Mouse (Mus musculus) erythroblast, embryonic 14.5 days (primary cell): ENCODE data around the gene Tmem135. TPM values are rescaled to one million over a fixed set of nuclear protein-coding genes. Genes with fewer than 3 reads are reported as not detected.

Experiments used
- H3K27me3 ChIP-seq: 2 replicates; pipeline ENCODE4 v1.6.1; 2012; ENCODE audit warnings: inconsistent platforms; ENCODE audit not compliant: control insufficient read depth
- H3K36me3 ChIP-seq: 2 replicates; pipeline ENCODE4 v1.6.1; 2012; ENCODE audit warnings: mild to moderate bottlenecking, inconsistent platforms; ENCODE audit not compliant: control insufficient read depth
- H3K4me1 ChIP-seq: 2 replicates; pipeline ENCODE4 v1.6.1; 2012; ENCODE audit warnings: inconsistent platforms; ENCODE audit not compliant: control insufficient read depth
- H3K4me3 ChIP-seq: replicated peaks from 2 replicates; pipeline ENCODE3; 2012; ENCODE audit warnings: moderate library complexity, mild to moderate bottlenecking, inconsistent platforms
- H3K9me3 ChIP-seq: 2 replicates; pipeline ENCODE4 v1.6.1; 2012; ENCODE audit warnings: low read length, inconsistent platforms, mixed read lengths; ENCODE audit not compliant: control insufficient read depth
- GATA1 ChIP-seq: IDR thresholded peaks from 2 replicates; pipeline ENCODE4 v1.6.1; 2012; ENCODE audit warnings: low read length, inconsistent platforms, mixed read lengths
- TAL1 ChIP-seq: IDR thresholded peaks from 3 replicates; pipeline ENCODE4 v1.6.1; 2012; ENCODE audit warnings: low read length, inconsistent platforms, mixed read lengths
- polyA plus RNA-seq: library from polyadenylated mRNA; stranded (reverse); fragments of >175 nt; gene quantifications from 2 replicates; pipeline ENCODE4 v1.2.3, GENCODE M21; 2012

Tmem135 gene
- polyA plus RNA-seq, 1 experiment: 0.68 TPM

GRCm38 (mm10) chr7:89253317-89253716, 150.7 kb downstream of the Tmem135 start:
- H3K36me3 ChIP-seq: no peaks in the 10 kb centered on the region
- no peaks in the 10 kb centered on the region for H3K27me3 ChIP-seq
- no peak overlapping the region for H3K4me3 ChIP-seq
- no peaks in the 10 kb centered on the region for H3K4me1 ChIP-seq
- TF ChIP-seq TAL1 (no peak), GATA1 (no peak)
- no peaks in the 10 kb centered on the region for H3K9me3 ChIP-seq

GRCm38 (mm10) chr7:89251880-89252453, 152.1 kb downstream of the Tmem135 start:
- no peaks in the 10 kb centered on the region for H3K9me3 ChIP-seq
- no peaks in the 10 kb centered on the region for H3K36me3 ChIP-seq
- TF ChIP-seq TAL1 (no peak), GATA1 (no peak)
- no peaks in the 10 kb centered on the region for H3K4me1 ChIP-seq
- H3K4me3 ChIP-seq: no peak overlapping the region
- no peaks in the 10 kb centered on the region for H3K27me3 ChIP-seq

GRCm38 (mm10) chr7:89248135-89248850, 155.7 kb downstream of the Tmem135 start:
- Histone ChIP-seq H3K4me1 (no peaks in the 10 kb centered on the region), H3K4me3 (no peak overlapping the region), H3K27me3 (no peaks in the 10 kb centered on the region), H3K36me3 (no peaks in the 10 kb centered on the region), H3K9me3 (no peaks in the 10 kb centered on the region)
- no peak for TF ChIP-seq GATA1
- TF ChIP-seq TAL1: no peak

GRCm38 (mm10) chr7:89247012-89247710, 156.9 kb downstream of the Tmem135 start:
- peaks cover 5% of the 10 kb centered on the region for H3K4me1 ChIP-seq

GRCm38 (mm10) chr7:89242565-89242964, 161.5 kb downstream of the Tmem135 start:
- Histone ChIP-seq H3K9me3 (no peaks in the 10 kb centered on the region), H3K27me3 (no peaks in the 10 kb centered on the region), H3K4me1 (peaks cover 6% of the 10 kb centered on the region), H3K4me3 (no peak overlapping the region), H3K36me3 (no peaks in the 10 kb centered on the region)
- TF ChIP-seq TAL1 (no peak), GATA1 (no peak)

More at GRCm38 (mm10) chr7:89247012-89247710, 156.9 kb downstream of the Tmem135 start:
- TF ChIP-seq TAL1 (no peak), GATA1 (no peak)
- Histone ChIP-seq H3K36me3 (no peaks in the 10 kb centered on the region), H3K4me3 (no peak overlapping the region), H3K27me3 (no peaks in the 10 kb centered on the region), H3K9me3 (no peaks in the 10 kb centered on the region)

- H3K4me1 ChIP-seq: peaks cover 6% of the 10 kb centered on the region
- H3K9me3 ChIP-seq: no peaks in the 10 kb centered on the region
- no peak overlapping the region for H3K4me3 ChIP-seq
- TF ChIP-seq GATA1: no peak
- TF ChIP-seq TAL1: no peak
- H3K27me3 ChIP-seq: no peaks in the 10 kb centered on the region
- H3K36me3 ChIP-seq: no peaks in the 10 kb centered on the region
Measured at GRCm38 (mm10) chr7:89242143-89242542, 161.9 kb downstream of the Tmem135 start.

GRCm38 (mm10) chr7:89239592-89239991, 164.4 kb downstream of the Tmem135 start:
- no peaks in the 10 kb centered on the region for H3K9me3 ChIP-seq
- H3K36me3 ChIP-seq: no peaks in the 10 kb centered on the region
- no peak overlapping the region for H3K4me3 ChIP-seq
- H3K4me1 ChIP-seq: peaks cover 6% of the 10 kb centered on the region
- TF ChIP-seq TAL1: no peak
- TF ChIP-seq GATA1: no peak
- H3K27me3 ChIP-seq: no peaks in the 10 kb centered on the region

GRCm38 (mm10) chr7:89236592-89236991, 167.4 kb downstream of the Tmem135 start:
- Histone ChIP-seq H3K4me1 (no peaks in the 10 kb centered on the region; the same call in 1 of the 2 replicates), H3K27me3 (no peaks in the 10 kb centered on the region), H3K36me3 (no peaks in the 10 kb centered on the region), H3K9me3 (no peaks in the 10 kb centered on the region), H3K4me3 (no peak overlapping the region)
- TF ChIP-seq GATA1 (no peak), TAL1 (no peak)

GRCm38 (mm10) chr7:89235974-89236507, 168.0 kb downstream of the Tmem135 start:
- no peaks in the 10 kb centered on the region for H3K27me3 ChIP-seq
- H3K36me3 ChIP-seq: no peaks in the 10 kb centered on the region
- H3K9me3 ChIP-seq: no peaks in the 10 kb centered on the region
- no peak overlapping the region for H3K4me3 ChIP-seq
- no peaks in the 10 kb centered on the region; the same call in 1 of the 2 replicates for H3K4me1 ChIP-seq
- TF ChIP-seq TAL1 (no peak), GATA1 (no peak)
